Mouse (Mus musculus): ENCODE results near the gene Trub1.

- no peak for TF ChIP-seq POLR2A (IDR thresholded peaks at IDR 0.05; ENCODE audit: control insufficient read depth, extremely low read depth, insufficient read depth, low read length, poor library complexity)
- TF ChIP-seq CTCF (IDR thresholded peaks at IDR 0.05; ENCODE audit: borderline replicate concordance, control insufficient read depth, extremely low read depth, insufficient read depth, low read length, poor library complexity): no peak
Observed at GRCm38 (mm10) chr19:57536512-57536911, 83.8 kb downstream of the Trub1 start.
